Mouse (Mus musculus): ENCODE measurements around the gene Tnik. TPM values are rescaled to one million over a fixed set of nuclear protein-coding genes. Genes with fewer than 3 reads are reported as not detected.

Gene Tnik
- polyA plus RNA-seq, 1 experiment from 2014 or later, result 1.2 TPM

- Histone ChIP-seq H3K9ac (ENCODE audit: low read depth, low read length) (no peak overlapping the region), H3K27ac (no peak overlapping the region), H3K4me1 (replicated peaks; ENCODE audit: insufficient read depth, low read length) (no peaks in the 10 kb centered on the region), H3K4me3 (replicated peaks; ENCODE audit: low read depth, low read length) (no peak overlapping the region), H3K27me3 (ENCODE audit: insufficient read depth, low read length) (no peaks in the 10 kb centered on the region), H3K4me2 (ENCODE audit: low read length) (no peak overlapping the region), H3K36me3 (ENCODE audit: insufficient read depth, low read length) (no peaks in the 10 kb centered on the region), H3K9me3 (replicated peaks; ENCODE audit: low read length) (no peaks in the 10 kb centered on the region; the same call in 1 of the 2 replicates)
- ATAC-seq (replicated peaks; ENCODE audit: low FRiP score, low read depth) (no peak), DNase-seq (ENCODE audit: low spot score) (no peak)
- 93% methylated on average over 2 of the region's 2 CpGs for WGBS
- no peak for TF ChIP-seq CTCF (IDR thresholded peaks at IDR 0.05; ENCODE audit: low read depth)
Measured at GRCm38 (mm10) chr3:28390183-28390582, 127.2 kb downstream of the Tnik start.

DNA sequence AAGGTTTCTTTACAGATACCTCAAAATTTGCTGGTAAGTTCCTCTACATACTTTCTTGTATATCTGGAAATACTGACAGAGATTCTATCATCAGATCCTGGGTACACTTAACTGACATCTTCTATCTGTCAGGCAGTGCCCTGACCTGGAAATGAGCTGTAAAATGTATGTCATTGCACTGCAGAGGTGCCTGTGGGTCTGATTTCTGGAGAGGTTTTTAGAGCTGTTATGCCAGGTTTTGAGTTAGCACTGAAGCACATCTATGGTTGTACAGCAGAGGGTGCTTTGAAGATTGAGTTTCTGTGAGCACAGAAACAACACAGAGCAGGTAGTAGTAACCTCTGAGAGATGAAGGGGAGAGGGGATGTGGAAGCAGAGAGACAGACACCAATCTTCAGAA, 129.5 kb downstream of the Tnik start:
- H3K36me3 ChIP-seq (ENCODE audit: insufficient read depth, low read length), result no peaks in the 10 kb centered on the region
- ATAC-seq (replicated peaks; ENCODE audit: low FRiP score, low read depth) (no peak), DNase-seq (ENCODE audit: low spot score) (no peak)
- no peak for TF ChIP-seq CTCF (IDR thresholded peaks at IDR 0.05; ENCODE audit: low read depth)
- no peaks in the 10 kb centered on the region for H3K4me1 ChIP-seq (replicated peaks; ENCODE audit: insufficient read depth, low read length)
- no peaks in the 10 kb centered on the region for H3K27me3 ChIP-seq (ENCODE audit: insufficient read depth, low read length)
- H3K9ac ChIP-seq (ENCODE audit: low read depth, low read length), result no peak overlapping the region
- H3K4me3 ChIP-seq (replicated peaks; ENCODE audit: low read depth, low read length), result no peak overlapping the region
- H3K4me2 ChIP-seq (ENCODE audit: low read length), result no peak overlapping the region
- no peak overlapping the region for H3K27ac ChIP-seq
- H3K9me3 ChIP-seq (replicated peaks; ENCODE audit: low read length), result no peaks in the 10 kb centered on the region; the same call in 1 of the 2 replicates

- no peaks in the 10 kb centered on the region for H3K4me1 ChIP-seq (replicated peaks; ENCODE audit: insufficient read depth, low read length)
- ATAC-seq (replicated peaks; ENCODE audit: low FRiP score, low read depth), result no peak
- no peak overlapping the region for H3K4me3 ChIP-seq (replicated peaks; ENCODE audit: low read depth, low read length)
- no peak overlapping the region for H3K9ac ChIP-seq (ENCODE audit: low read depth, low read length)
- no peak overlapping the region for H3K4me2 ChIP-seq (ENCODE audit: low read length)
- H3K36me3 ChIP-seq (ENCODE audit: insufficient read depth, low read length), result no peaks in the 10 kb centered on the region
- WGBS, result 93% methylated on average over 1 of the region's 1 CpGs
- no peaks in the 10 kb centered on the region for H3K9me3 ChIP-seq (replicated peaks; ENCODE audit: low read length)
- no peak overlapping the region for H3K27ac ChIP-seq
- TF ChIP-seq CTCF (IDR thresholded peaks at IDR 0.05; ENCODE audit: low read depth), result no peak
- no peaks in the 10 kb centered on the region for H3K27me3 ChIP-seq (ENCODE audit: insufficient read depth, low read length)
- DNase-seq (ENCODE audit: low spot score), result no peak
Measured at GRCm38 (mm10) chr3:28398781-28399180, 135.8 kb downstream of the Tnik start.

DNA sequence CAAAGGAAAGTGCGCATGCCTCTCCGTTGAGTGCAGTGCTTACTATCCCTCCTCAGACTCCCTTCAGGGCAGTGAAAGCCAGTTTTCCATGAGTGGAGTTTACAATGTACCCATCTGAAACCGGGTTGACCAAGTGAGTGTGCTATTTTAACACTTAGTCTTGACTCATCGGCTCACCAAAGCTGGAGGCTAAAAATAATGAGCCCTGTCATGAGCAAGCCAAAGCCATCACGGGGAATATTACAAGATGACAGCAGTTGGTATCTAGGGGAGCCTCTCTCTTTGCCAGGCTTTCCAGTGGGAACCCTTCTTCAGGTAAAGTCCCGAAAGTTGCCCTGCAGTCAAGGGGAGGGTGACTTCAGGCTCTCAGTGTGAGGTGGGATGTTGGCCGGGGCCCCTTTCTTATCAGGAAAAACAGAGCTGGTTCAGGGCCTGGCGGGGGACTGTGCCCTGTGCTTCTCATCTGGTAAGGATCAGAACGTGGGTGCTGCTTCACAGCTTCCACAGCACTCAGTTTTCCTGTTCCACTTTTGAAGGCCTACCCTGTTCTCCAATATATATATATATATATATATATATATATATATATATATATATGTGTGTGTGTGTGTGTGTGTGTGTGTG, 136.7 kb downstream of the Tnik start:
- TF ChIP-seq CTCF (IDR thresholded peaks at IDR 0.05; ENCODE audit: low read depth), result no peak
- no peaks in the 10 kb centered on the region for H3K4me1 ChIP-seq (replicated peaks; ENCODE audit: insufficient read depth, low read length)
- no peaks in the 10 kb centered on the region for H3K27me3 ChIP-seq (ENCODE audit: insufficient read depth, low read length)
- 92% methylated on average over 9 of the region's 9 CpGs for WGBS
- ATAC-seq (replicated peaks; ENCODE audit: low FRiP score, low read depth), result no peak
- H3K4me2 ChIP-seq (ENCODE audit: low read length), result no peak overlapping the region
- H3K4me3 ChIP-seq (replicated peaks; ENCODE audit: low read depth, low read length), result no peak overlapping the region
- DNase-seq (ENCODE audit: low spot score), result no peak
- H3K27ac ChIP-seq, result no peak overlapping the region
- H3K9ac ChIP-seq (ENCODE audit: low read depth, low read length), result no peak overlapping the region
- no peaks in the 10 kb centered on the region for H3K36me3 ChIP-seq (ENCODE audit: insufficient read depth, low read length)
- H3K9me3 ChIP-seq (replicated peaks; ENCODE audit: low read length), result no peaks in the 10 kb centered on the region

GRCm38 (mm10) chr3:28401335-28401734, 138.3 kb downstream of the Tnik start:
- Histone ChIP-seq H3K36me3 (ENCODE audit: insufficient read depth, low read length) (no peaks in the 10 kb centered on the region), H3K9me3 (replicated peaks; ENCODE audit: low read length) (no peaks in the 10 kb centered on the region), H3K4me3 (replicated peaks; ENCODE audit: low read depth, low read length) (no peak overlapping the region), H3K4me1 (replicated peaks; ENCODE audit: insufficient read depth, low read length) (no peaks in the 10 kb centered on the region), H3K4me2 (ENCODE audit: low read length) (no peak overlapping the region), H3K27ac (no peak overlapping the region), H3K27me3 (ENCODE audit: insufficient read depth, low read length) (no peaks in the 10 kb centered on the region), H3K9ac (ENCODE audit: low read depth, low read length) (no peak overlapping the region)
- DNase-seq (ENCODE audit: low spot score), result no peak
- ATAC-seq (replicated peaks; ENCODE audit: low FRiP score, low read depth), result no peak
- 58% methylated on average over 9 of the region's 9 CpGs for WGBS
- no peak for TF ChIP-seq CTCF (IDR thresholded peaks at IDR 0.05; ENCODE audit: low read depth)

DNA sequence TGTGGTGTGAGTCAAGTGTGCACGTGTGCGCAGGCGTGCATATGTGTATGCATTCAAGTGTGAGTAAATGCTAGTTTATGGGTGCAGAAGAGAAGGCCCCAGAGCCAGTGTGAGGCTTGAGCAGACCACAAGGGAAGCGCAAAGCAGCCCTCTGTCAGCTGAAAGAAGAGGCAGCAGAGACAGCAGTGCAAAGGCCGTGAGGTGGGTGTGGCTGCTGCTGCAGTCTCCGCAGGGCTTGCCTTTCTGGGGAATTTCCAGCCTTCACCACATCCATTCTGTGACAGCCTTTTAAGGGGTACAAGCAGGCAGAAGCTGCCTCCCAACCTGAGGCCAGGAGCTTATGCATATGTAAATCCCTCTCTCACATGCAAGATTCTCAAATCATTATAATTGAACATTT, 139.2 kb downstream of the Tnik start:
- no peaks in the 10 kb centered on the region for H3K27me3 ChIP-seq (ENCODE audit: insufficient read depth, low read length)
- no peak for ATAC-seq (replicated peaks; ENCODE audit: low FRiP score, low read depth)
- H3K9ac ChIP-seq (ENCODE audit: low read depth, low read length), result no peak overlapping the region
- no peaks in the 10 kb centered on the region for H3K36me3 ChIP-seq (ENCODE audit: insufficient read depth, low read length)
- H3K4me3 ChIP-seq (replicated peaks; ENCODE audit: low read depth, low read length), result no peak overlapping the region
- H3K27ac ChIP-seq, result no peak overlapping the region
- WGBS, result 61% methylated on average over 6 of the region's 6 CpGs
- no peak overlapping the region for H3K4me2 ChIP-seq (ENCODE audit: low read length)
- DNase-seq (ENCODE audit: low spot score), result no peak
- H3K4me1 ChIP-seq (replicated peaks; ENCODE audit: insufficient read depth, low read length), result no peaks in the 10 kb centered on the region
- no peaks in the 10 kb centered on the region for H3K9me3 ChIP-seq (replicated peaks; ENCODE audit: low read length)
- TF ChIP-seq CTCF (IDR thresholded peaks at IDR 0.05; ENCODE audit: low read depth), result no peak

- ATAC-seq (replicated peaks; ENCODE audit: low FRiP score, low read depth) (no peak), DNase-seq (ENCODE audit: low spot score) (no peak)
- Histone ChIP-seq H3K36me3 (ENCODE audit: insufficient read depth, low read length) (no peaks in the 10 kb centered on the region), H3K27ac (no peak overlapping the region), H3K27me3 (ENCODE audit: insufficient read depth, low read length) (no peaks in the 10 kb centered on the region), H3K9ac (ENCODE audit: low read depth, low read length) (no peak overlapping the region), H3K9me3 (replicated peaks; ENCODE audit: low read length) (no peaks in the 10 kb centered on the region), H3K4me3 (replicated peaks; ENCODE audit: low read depth, low read length) (no peak overlapping the region), H3K4me2 (ENCODE audit: low read length) (no peak overlapping the region), H3K4me1 (replicated peaks; ENCODE audit: insufficient read depth, low read length) (no peaks in the 10 kb centered on the region)
- 78% methylated on average over 2 of the region's 2 CpGs for WGBS
- no peak for TF ChIP-seq CTCF (IDR thresholded peaks at IDR 0.05; ENCODE audit: low read depth)
Measured at GRCm38 (mm10) chr3:28405391-28405790, 142.4 kb downstream of the Tnik start.

All from kidney, postnatal 0 days (tissue).